Mouse (Mus musculus) gastrocnemius, postnatal 36 days (tissue): ENCODE results near the gene Trp53bp1. TPM values are rescaled to one million over a fixed set of nuclear protein-coding genes. Genes with fewer than 3 reads are reported as not detected.

Experiments
- DNase-seq, 2 experiments: peaks; one replicate each; pipeline ENCODE4 v3.0.0; 2022
- intact Hi-C: fragments of 180-260 bp; cut with DNase I; formaldehyde crosslinking; loops from one replicate; pipeline ENCODE4 v1.15.1; 2025
- long read RNA-seq, 2 experiments: library from polyadenylated mRNA; stranded (forward); transcript quantifications; one replicate each; pipeline ENCODE4 v2.0.0; 2021
- total RNA-seq, 2 experiments: library from RNA; stranded (reverse); gene quantifications; 2 replicates each; pipeline ENCODE4 v1.2.3; 2021

Gene Trp53bp1
- total RNA-seq = 10 to 100 TPM; 14.2 to 16.0 TPM
- long read RNA-seq, experiment 1, partial matches to known transcripts = 1 of 1 reads
- long read RNA-seq, experiment 1, other reads (novel, unspliced or antisense) = 0 of 1 reads
- long read RNA-seq, experiment 2, full-length matches to known transcripts = 2 of 5 reads
- long read RNA-seq, experiment 2, partial matches to known transcripts = 1 of 5 reads
- long read RNA-seq, experiment 2, other reads (novel, unspliced or antisense) = 2 of 5 reads

DNA sequence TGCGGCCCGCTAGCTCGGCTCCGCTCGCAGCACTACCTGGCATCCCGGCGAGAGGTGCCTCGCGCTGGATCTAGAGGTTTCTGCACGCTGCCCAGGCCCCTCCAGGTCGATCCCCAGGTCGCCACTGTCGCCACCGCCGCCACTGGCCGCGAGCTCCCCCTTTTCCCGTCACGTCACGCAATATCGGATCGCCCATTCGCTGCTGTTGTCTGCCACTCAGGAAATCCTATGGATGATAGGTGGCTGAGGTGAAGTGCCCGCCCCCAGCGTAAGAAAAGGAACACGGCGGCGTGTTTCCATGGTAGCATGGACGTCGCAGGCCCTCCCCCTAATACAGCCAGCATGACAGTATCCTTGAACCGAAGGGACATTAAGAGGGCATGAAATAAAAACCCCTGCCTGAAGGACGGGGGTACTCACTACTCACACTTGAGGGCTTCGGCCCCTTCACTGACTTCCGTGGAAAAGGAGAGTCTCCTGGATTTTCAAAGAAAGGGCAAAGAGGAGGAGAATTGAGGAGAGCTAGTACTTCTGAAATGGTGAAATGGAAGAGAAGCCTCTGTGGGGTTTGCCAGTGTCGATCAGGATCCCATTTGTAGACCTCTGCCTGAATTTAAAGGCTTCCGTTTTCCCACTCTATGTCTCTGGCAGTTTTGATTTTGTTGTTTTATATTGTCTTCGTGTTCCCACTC, at the start of gene Trp53bp1:
Trp53bp1 (minus strand) TSS at position 172 of the 692 bp plus-strand sequence.
- peak; percentile 92 for DNase-seq
- intact Hi-C loops = no loop called here

DNA sequence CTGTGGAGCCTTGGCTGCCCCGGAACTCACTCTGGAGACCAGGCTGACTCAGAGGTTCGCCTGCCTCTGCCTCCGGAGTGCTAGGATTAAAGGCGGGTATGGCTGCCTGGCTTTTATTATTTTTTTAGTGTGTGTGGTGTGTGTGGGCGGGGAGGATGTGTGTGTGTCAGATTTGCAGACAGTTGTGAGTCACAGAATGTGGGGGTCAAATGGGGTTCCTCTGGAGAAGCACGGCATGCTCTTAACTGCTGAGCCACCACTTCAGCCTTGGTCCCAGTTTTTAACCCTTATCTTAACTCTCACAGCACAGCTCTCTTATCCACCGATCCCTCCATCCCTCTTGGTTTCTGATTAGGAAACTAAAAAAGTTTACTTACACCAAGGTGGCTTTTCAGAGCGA, 45.1 kb upstream of the Trp53bp1 start:
- intact Hi-C loops = no loop called here
- DNase-seq = no peak

DNA sequence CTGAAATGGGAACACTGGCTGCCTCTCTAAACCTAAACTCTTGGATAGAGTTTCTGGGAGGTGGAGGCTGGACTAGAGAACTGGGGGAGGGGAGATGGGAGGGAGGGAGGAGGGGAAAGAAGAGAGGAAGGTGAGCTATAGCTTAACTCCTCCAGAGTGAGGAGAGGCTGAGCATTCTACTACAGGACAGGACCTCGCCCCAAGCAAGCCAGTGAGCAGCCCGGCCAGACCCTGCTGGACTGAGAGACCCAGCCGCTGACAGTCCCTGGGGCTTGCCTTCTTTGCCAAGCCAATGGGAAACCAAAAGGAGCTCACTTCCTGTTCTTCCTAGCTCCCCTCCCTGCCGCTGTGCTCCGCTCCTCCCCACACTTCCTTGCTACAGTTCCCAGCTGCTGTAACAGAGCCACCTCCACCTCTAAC, 37.8 kb upstream of the Trp53bp1 start:
- intact Hi-C loops = no loop called here
- peak in 1 of 2 experiments; percentile 32 for DNase-seq

DNA sequence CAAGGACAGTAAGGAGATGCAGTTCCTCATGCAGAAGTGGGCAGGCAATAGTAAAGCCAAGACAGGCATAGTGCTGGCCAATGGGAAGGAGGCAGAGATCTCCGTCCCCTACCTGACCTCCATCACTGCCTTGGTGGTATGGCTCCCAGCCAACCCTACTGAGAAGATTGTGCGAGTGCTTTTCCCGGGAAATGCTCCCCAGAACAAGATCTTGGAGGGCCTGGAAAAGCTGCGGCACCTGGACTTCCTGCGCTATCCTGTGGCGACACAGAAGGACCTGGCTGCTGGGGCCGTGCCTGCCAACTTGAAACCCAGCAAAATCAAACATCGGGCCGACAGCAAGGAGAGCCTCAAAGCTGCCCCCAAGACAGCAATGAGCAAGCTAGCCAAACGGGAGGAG, 28.8 kb upstream of the Trp53bp1 start:
- intact Hi-C loops = no loop called here
- DNase-seq = no peak

DNA sequence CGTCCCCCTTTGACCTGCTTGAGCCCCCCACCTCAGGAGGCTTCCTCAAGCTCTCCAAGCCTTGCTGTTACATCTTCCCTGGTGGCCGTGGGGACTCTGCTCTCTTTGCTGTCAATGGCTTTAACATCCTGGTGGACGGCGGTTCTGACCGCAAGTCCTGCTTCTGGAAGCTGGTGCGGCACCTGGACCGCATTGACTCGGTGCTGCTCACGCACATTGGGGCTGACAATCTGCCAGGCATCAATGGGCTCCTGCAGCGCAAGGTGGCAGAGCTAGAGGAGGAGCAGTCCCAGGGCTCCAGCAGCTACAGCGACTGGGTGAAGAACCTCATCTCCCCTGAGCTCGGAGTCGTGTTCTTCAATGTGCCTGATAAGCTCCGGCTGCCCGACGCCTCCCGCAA, 28.3 kb upstream of the Trp53bp1 start:
- DNase-seq = no peak
- intact Hi-C loops = no loop called here

DNA sequence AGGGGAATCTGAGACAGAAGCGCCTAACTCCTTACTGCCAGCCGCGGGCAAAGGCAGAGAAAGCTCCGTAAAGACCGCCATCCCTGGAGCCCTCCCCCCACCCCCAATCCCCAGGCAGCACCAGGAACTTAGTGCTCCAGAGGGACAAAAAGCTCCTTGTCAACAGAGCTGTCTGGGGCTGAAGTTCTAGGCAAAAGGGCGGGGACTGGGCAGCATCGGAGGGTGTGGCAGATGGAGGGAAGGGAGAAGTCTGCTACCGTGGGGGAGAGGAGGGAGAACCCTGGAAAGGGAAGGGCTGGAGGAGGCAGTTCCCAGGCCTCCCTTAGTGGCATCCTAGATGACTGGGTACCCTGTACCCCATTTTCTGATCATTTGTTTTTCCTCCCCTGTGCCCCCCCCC, 26.9 kb upstream of the Trp53bp1 start:
- intact Hi-C loops = no loop called here
- no peak for DNase-seq

DNA sequence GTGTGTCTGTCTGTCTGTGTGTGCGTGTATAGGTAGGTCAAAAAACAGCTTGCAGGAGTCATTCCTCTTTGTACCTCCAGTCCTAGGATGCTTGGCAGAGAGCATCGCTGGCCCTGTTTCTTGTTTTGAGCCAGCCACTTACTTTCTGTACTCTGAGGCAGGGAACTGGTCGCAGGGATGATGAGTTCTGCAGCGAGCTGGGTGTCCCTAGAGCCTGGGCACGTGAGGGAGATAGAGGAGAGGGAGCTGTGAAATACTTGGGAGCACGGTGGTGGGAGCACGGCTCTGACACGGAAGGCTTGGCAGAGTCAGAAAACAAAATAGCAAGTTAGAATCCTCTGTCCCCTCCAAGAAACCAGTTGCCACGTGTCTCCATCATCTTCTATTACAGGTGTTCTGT, 26.5 kb upstream of the Trp53bp1 start:
- no peak for DNase-seq
- intact Hi-C loops = no loop called here

DNA sequence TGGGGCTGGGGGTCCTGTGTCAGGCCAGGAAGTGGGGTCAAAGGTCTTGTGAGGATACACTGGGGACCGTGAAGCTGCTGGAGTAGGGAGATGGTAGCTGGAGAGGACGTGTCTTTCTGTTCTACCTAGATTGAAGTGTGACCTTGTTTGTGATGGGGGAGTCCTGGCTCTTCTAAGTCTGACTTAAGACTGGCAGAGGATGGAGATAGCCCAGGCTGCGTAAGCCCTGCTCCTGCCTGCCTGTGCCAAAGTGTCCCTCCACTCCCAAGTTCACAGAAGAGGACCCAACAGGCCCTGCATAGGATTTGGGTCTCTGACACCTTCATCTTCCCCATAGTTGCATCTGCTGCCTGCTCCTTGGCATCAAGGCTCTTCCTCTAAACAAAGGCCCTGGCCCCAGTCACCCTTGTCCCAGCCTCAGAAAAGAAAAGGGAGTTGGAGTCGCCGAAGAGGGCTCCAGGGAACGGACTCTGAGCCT, 25.6 kb upstream of the Trp53bp1 start:
- intact Hi-C loops = no loop called here

DNA sequence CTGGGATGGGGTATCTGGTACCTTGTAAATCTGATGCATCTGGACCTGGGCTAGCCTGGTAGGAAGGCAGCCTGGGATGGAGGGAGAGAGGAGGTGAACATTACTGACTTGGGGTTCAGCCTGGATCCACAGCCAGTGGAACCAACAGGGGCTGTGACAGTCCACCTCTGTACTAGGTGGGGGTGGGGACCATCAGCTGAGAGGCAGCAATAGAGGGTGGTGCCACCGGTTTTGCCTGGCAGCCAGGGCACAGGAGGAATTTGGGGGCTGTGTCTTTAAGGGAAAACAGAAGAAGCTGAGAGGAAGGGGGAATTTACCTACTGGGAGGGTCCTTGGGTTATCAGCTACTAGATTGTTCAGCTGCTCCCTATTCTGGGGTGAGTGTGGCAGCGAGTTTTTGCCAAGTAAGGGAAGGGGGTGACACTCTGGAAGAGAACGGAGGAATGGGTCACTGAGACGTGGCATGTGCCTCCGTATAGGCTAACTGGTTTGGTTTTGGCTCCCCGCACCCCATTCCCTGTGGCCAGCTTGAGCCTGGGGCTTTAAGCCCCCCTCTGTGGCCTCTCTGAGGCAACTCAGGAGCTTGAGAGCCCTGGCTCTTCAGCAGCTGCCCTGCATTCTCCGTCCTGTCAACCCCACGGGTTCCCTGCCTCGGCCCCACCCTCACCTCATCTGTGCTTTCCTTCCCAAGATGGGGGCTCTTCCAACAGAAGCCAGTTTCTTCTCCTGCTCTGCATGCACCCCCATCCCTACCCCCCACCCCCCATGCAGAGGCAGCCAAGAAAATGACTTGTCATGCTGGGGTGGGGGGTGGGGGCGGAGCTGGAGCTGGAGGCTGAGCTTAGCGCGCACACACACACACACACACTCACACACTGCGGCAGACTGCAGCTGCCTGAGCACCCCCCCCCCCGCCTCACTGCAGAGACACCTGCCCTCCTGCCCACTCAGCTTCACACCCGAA, 24.7 kb upstream of the Trp53bp1 start:
- intact Hi-C loops = no loop called here

More for the DNA sequence above, 25.6 kb upstream of the Trp53bp1 start:
- DNase-seq = no peak

DNA sequence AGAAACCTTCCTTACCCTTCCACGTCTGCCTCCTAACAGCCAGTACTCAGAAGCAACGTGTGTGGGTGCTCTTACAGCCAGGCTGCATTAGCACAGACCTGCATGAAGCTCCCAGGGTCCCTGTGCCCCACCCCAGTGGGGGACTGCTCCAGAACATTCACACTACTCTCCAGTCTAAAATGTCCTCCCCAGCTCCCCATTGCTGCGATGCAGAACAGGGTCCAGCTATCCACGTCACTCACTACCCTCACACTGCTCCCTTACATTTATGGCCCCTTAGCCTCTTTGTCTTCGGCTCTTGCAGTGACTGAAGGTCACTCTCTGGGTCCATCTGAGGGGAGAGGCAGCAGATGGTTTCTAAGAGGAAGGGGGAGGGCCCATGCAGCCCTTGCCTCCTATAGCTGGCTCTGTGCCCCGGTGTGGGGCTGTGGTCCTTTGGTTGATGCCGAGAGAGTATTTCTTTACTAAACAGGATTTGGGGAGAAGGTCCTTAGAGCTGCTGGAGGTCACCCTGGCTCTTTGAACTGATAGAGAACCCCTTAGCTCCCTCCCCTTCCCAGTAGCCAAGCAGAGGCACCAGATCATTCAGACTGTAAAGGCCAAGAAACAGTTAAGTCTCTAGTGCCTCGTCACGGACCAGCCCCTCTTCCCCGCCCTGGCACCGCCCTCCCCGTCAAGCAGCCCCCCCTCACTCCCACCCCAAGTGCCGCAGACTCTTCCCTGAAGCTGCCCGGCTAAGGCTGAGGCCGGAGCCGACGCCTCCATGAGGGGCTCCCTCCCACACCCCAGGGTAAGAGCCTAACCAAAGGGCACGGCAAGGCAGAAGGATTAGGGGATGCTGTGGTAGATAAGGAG, 23.8 kb upstream of the Trp53bp1 start:
- peak in 1 of 2 experiments; percentile 56 for DNase-seq
- intact Hi-C loops = no loop called here

More for the DNA sequence above, 24.7 kb upstream of the Trp53bp1 start:
- no peak for DNase-seq

DNA sequence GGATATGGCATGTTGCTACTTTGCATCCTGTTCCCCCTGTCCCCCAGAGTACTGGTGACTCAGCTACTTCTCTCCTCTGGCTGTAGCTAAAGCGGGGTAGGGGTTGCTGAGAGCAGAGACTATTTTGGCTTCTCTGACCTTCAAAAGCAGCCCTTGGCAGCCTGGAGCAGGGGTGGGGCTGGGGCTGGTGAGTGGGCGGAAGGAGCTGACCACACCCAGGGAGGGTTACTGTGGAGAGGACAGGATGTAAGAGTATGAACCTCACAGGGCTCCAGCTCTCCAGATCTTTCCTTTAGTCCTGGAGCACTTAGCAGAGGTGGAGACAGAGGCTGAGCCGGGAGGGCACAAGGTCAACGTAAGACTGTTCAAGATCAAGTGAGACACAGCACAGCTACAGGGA, 23.0 kb upstream of the Trp53bp1 start:
- intact Hi-C loops = no loop called here
- DNase-seq = peak in 1 of 2 experiments; percentile 56

DNA sequence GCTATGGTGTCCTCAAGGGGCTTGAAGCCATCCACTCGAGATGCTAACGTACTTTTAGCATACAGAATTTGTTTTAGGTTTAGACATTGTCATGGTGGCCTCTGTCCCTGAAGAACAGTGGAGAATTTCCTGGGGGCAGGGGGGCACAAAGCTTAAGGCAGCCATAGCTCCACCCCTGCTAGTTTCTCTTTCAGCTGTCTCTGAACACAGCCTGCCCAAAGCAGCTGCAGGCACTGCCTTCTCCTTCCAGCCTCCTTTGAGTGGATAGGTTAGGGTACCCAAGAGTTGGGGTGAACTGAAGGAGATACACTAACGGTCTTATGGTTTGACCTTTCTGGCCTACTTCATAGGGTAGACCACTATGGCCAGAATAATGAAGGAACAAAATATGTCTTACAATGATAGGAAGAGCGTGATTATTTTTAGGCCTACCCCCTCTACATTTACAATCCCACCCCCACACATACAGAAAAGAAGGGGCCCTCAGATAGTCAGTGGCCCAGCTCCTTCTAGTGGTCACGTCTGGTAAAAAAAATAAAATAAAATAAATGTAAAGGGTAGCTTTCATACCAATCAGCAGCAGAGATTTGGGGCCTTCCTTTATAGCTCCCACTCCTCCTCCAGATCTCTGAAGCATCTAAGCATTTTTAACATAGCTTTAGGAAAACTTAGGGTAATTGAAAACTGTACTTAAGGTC, 21.3 kb upstream of the Trp53bp1 start:
- intact Hi-C loops = no loop called here
- no peak for DNase-seq

DNA sequence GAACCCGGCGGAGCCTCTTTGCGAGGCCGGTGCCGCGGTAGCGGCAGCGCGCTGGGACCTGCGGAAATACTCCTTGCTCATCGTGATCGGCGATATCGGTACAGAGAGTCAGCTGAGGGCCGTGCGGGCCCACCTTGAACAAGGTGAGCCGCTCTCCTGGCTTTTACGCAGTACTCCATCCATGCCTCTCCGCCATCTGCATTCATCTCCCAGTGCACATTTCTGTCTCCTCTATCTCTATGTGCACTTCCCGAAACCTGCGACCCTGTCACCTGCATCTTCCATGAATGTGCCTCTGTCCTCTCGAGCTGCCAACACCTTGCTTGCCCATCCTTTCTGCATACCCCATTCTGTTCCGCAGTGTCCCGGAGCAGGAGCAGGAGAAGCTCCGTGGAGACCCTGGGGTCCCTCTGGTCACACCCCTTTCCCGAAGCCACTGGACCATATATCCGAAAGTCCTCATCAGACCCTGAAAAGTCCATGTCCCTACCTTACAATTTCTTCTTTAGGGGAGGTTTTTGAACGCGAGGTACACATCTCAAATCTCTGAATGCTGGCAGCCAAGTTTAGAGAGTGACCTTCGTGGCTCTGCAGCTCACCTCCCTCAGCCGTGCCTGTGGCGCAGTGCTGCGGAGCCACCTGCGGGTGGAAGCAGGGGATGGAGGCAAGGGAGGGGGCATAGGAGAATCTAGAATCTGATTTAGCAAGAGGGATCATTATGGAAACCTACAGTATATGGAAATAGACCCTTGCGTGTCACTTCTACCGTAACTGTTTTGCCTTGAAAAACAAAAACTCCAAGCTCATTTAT, 18.7 kb upstream of the Trp53bp1 start:
- intact Hi-C loops = no loop called here
- DNase-seq = no peak

DNA sequence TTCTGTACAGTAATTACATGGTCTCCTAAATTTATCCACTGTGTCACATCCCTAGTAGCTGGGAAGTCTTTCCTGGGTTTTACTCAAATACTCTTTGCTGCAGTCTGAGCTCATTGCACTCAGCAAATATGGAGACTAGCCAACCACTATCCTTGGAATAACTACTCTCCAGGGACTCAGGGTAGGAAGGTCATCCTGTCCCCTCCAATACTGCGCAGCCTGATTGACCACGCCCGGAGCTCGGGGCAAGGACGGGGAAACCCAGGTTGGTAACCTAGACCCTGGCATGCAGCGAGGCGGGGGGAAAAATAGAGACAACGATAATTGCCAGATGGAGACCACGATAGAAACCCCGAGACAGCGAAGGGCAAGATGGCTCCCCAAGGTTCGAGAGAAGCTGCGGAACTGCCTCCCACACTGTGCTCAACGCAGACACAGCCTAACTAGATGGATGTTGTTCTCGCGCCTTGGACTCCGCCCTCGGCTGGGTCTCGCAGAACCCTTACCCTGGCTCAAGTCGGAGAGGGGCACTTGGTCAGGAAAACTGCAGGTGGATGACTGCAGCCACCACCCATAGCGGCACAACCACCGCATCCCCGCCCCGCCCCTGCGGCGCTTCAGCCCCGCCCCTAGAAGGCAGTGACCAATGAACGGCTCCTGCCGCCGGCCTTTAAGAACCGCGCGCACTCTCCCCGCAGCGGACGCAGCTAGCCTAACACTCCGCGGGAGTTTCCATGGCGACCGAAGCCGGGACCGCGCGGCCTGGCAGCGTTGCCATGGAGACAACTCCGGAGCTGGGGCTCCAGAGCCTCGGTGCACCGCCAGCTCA, 17.9 kb upstream of the Trp53bp1 start, which contains the start of gene Map1a:
Map1a (plus strand) TSS at position 700 of the 829 bp plus-strand sequence.
- peak; percentile 75 to 83 for DNase-seq
- intact Hi-C loops = no loop called here

DNA sequence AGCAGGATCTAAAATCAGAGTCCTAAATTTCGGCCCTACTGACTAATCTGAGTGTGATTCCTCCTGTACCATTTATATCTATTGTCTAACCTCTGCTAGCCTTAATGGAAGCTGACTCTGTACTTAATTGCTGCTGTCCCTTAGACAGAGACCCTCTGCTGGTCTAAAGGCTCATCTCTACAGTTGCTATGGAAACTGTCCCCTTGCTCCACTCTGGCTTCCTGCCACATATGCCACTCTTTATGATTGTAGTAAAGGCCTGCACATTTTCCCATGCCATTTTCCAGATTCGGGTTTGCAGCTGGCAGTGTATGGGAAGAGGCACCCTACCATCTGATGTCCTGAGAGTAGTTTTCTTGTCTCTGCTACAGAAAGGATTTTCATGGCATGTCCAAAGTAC, 16.6 kb upstream of the Trp53bp1 start:
- intact Hi-C loops = no loop called here
- no peak for DNase-seq

DNA sequence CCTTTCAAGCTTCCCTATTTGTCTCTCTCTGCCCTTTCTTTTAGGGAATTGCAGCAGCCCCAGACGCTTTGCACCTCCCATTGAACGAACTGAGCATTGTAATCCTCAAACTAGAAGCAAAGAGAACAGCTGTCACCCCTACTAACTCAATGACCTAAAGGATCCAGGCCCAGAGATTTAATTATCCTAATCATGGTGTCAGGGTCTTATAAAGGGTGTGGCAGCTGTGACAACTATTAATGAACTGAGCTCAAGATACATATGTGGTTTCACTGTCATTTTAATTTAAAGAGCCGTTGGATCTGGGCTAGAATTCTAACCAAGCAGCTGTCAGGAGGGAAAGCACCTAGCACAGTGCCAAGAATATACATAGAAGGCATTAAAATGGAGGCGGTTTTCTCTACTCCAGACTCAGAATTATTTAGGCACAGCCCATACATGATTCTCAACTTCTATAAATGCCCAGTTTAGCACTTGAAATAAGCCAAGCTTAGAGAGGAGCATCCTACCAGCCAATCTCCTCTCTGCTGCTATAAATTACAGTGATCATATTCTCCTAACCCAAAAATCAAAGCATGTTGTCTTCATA, 815 bp upstream of the Trp53bp1 start:
- intact Hi-C loops = no loop called here
- DNase-seq = no peak

DNA sequence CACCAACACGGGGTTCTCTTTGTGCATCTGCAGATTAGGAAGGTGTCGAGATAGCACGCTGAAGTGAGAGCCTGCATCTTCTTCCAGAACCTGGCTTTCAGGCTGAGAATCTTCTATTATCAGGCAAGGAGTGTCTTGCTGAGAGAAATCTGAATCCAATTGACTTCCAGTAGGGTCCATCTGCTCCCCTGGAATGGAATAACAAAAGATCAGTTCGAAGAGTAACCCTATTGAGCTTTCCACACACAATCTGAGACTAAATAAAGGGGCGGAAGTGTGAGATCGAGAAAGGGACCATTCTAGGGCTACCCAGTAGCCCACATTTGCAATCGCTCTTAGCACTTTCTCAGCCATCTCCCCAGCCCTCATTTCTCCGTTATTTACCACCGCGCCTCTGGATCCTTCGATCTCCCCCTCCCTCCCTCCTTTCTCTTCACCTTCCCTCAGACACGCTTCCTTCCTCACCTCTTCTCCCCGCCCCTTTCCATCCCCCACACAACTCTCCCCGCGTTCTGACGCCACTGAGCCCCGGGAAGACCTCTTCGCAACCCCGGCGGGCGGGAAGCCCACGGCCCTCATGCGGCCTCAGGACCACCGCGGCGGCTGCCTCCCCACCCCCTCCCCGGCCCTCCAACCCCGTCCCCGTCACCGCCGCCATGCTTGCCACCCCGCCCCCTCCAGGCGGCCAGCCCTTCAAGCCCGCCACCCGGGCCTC, 529 bp downstream of the Trp53bp1 start:
- intact Hi-C loops = no loop called here
- DNase-seq = no peak
